Mouse (Mus musculus) adrenal gland, postnatal 10 days (tissue): ENCODE measurements around the gene Chrm2. TPM values are rescaled to one million over a fixed set of nuclear protein-coding genes. Genes with fewer than 3 reads are reported as not detected.

Experiments used
- DNase-seq: peaks from one replicate; pipeline ENCODE4 v3.0.0; 2021; ENCODE audit warnings: mixed read lengths
- long read RNA-seq, 2 experiments: library from polyadenylated mRNA; stranded (forward); transcript quantifications; one replicate each; pipeline ENCODE4 v2.0.0; 2021
- total RNA-seq, 2 experiments: library from RNA; stranded (reverse); gene quantifications; 2 replicates each; pipeline ENCODE4 v1.2.3; 2021

Chrm2 gene
- 1 to 10 TPM in 1 of 2 experiments, under 1 TPM in 1; 0.78 to 1.9 TPM for total RNA-seq
- long read RNA-seq, experiment 1, result 0 reads
- long read RNA-seq, experiment 2, partial matches to known transcripts, result 0 of 1 reads
- long read RNA-seq, experiment 2, other reads (novel, unspliced or antisense), result 1 of 1 reads

DNA sequence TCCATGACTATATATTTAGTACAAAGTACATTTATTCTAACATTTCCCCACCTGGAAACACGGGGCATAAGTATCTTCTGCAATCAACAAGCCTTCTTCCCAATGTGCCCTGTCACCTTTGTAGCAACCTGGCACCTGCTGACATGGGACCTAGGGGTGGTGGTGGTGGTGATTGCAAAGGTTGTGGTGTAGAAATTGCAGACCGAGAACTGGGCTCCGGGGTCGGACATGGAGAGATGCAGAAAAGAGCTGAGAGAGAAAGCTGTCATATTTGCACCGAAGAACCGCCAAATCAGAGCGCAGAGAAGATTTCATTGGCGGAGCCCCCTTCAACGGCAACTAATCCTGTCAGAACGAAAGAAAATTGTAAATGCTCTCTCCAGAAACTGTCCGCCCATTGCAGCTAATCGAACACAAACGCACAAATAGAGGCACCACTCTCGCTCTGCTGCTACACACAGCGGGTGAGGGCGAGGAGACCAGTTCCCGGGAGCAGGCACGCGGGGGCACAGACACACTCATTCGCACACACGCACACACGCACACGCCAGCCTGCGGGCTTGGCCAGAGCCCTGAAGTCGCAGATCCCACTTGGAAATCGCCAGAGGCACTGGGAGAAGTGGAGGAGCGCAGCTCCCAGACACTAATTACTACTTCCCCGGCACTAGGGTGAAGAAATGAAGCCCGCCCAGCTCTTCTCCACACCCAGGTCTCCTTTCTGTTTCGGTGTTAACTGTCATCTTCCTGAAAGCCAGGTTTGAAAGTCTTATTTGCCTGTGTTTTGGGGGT lies at the start of gene Chrm2:
Chrm2 (plus strand) TSS at position 473 of the 789 bp plus-strand sequence.
- DNase-seq, result peak; percentile 9

DNA sequence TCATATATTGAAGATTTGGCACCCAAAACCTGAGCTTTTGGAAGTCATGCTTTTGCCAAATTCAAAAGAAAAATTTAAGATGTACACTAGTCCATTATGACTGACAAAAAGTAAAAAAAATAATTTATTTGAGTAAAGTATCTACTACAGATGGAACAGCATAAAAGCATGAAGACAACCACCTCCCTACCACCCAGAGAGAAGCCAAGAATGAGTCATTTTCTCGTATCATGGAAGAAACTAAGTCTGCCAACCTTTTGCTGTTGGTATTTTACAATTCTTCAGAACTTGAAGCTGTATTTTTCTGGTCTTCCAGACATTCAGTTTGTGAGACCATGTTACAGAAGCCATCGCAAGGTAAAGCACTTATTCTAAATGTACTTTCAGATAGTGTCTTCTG lies 13.9 kb upstream of the Chrm2 start:
- DNase-seq, result no peak

DNA sequence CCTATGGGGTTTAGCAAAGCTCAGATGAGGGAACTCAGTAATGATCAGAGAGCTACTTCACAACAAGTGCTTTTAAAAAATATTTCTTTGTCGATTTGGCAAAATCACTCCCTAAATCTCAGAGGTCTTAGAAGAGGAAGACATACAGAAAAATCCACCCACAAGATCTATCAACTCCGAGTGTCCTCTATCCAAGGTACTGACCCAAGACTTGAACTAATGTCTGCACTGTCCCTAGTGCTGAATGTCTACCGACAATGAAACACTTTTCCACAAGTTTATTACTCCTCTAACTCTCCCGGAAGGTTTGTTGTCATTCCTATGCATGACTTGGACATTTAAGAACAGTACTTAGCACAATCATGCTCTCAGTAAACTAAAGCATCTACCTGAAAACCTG lies 9.9 kb upstream of the Chrm2 start:
- no peak for DNase-seq

DNA sequence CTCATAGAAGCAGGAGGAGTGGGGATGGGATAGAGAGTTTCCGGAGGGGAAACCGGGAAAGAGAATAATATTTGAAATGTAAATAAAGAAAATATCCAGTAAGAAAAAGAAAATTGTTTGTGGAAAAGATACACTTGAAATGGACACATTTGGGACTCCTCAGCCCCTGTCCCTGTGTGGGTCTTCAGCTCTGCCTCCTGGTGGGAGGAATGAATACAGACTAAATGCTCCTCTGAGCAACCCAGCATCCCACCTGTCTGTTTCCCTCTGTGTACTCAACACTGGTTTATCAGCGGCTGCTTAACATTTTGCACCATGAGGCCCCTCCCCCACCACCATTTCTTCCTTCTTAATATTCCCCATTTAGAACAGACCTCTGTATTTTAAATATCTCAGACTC lies 3.8 kb upstream of the Chrm2 start:
- no peak for DNase-seq

DNA sequence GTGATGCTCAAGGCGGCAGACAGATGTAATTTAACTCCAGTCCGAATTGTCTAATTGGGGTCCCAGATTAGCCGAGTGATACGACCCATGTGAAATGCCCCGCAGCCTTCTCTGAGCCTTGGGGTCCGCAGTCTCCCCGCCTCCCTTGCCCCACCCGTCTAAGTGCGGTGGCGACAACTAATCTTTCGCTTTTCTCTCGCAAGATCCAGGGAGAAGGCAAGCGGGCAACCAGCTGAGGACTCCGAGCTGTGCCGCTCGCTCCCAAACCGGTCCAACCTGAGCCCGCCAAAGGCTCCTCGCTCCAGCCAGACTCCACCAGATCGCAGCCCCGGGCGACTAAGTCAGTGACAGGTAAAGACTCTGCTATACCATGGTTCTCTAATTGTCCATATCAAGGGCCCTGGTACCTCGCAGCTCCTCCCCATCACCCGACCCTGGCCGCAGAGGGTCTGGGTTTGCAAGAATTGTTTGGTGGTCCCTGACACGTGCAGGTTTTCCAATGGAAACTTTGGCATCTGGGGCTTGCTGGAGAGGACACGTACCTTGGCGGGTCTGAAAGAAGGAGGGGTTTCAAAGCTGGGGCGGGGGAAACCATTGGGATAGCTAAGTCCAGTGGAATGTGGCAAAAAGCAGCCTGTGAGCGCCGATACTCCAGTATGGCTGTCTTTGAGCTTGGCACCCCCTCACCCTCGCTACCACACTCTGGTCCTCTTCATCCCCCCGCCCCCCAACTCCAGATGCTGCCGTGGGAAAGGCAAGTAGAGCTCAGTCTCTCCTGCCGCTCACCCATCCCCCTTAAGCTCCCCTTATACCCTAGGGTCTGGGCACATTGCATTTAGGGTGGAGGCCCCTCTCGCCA lies 746 bp downstream of the Chrm2 start:
- peak; percentile 10 for DNase-seq

DNA sequence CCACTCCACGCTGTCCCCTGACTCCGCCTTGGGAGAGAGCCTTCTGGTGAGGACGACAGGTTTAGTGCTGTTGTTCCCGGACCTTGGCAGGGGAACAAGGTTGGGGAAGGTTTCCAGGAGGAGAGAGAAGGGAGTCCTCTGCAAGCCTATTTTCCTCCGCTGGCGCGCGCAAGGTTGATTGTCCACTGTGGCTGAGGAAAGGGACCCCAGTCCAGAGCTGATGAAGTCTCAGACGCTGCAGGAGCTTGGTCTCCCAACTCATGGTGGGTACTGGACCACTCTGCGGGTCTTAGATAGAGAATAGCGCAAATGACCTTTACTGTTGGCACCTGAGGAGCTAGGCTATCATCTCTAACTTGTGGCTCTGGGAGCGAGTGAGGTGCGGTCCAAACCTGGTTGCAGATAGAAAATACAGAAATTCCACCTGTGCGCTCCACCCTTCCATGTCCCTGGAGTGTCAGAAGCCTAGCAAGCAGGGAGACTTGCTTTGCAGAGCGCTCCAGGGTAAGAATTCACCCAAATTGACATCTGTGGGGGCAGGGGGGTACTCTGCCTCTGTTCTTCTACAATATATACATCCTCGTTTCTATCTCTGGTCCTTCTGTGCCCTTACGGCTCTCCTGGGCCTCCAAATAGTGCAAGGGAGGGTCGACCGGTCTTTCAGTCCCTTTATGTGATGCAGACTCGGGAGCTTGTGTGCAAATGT lies 1.5 kb downstream of the Chrm2 start:
- DNase-seq, result peak; percentile 2

DNA sequence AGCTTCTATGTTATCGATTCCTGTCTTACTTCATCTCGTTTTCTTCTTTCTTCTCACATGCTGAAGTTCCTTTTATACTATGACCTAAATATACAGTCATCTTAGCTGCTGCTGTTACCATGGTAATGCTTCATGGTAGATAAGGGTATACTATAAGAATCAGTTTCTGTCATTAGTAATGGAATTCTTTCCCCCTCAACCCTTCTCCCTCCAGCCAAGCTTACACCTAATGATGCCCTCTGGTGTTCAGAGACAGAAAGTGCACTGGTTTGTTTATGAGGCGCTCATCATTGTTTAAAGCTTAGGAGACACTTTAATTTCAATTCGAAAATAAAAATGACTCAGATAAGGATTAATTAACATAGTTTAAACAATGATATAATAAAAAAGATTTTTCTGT lies 5.8 kb downstream of the Chrm2 start:
- no peak for DNase-seq

DNA sequence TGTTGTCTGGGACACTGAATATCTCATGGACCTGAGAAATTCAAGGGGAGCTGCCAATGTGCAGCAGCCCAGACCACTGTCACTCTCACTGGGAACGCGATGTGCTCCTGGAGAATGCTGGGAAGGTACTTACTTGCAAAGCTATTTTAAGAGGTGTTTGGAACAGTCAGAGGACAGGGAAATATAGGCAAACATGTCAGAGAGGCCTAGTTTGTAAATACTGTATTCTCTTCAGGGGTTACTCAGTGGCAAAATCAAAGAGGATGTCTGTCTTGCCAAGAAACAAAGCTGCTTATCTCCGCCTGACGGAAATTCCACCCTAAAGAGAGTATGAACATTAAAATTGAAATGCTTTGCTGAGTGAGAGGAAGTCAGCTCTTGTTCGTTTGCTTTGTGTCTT lies 17.3 kb downstream of the Chrm2 start:
- peak; percentile 3 for DNase-seq

DNA sequence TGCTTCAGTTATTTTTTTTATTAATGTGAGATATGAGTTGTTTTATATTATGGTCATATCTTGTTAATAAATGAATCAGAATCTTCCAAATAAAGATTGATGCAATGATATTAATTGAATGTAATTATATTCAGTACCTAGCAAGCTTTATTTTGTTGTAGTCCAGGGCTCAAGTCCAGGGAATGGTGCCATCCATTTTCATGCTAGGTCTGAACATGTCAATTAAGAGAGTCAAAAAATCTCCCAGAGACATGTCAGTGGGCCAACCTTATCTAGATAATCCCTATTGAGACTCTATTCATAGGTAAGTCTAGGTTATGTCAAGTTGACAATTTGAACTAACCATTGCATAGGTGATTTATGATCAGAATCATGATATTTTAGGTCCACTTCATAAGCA lies 21.1 kb downstream of the Chrm2 start:
- no peak for DNase-seq

DNA sequence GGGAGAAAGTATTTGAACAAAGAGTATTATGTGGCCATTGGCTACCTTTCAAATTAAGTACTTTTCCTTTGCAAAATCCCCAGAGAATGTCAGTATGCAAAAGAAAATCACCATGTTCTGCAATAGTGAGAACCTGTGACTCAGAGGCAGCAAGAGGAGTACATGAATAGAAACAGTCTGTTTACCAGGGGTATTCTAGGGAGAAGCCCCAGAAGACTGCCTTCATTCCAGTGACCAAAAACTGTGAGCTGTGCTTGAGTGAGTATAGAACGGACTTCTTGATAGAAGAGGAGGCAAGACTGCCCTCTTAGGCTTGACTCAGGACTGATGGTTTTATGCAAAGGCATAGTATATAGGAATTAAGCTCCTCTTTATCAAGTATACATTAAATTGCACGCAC lies 22.2 kb downstream of the Chrm2 start:
- no peak for DNase-seq

DNA sequence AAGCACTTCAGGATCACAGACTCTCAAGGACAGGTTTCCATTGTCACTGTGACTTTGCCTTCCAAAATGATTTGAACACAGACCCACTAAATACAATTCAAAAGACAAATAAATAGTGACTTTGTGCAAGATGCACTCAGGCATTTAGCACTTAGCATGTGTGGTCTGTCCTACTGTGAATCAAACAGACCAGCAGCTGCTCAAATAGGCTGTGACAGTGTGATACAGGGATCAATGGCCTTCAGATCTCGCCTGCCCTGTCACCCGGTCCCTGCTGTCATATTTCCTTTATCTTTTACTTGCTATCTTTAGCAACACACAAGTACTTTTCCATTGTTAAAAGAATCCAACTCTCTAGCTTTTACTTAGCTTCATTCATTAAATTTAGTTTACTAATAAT lies 31.8 kb downstream of the Chrm2 start:
- DNase-seq, result no peak

DNA sequence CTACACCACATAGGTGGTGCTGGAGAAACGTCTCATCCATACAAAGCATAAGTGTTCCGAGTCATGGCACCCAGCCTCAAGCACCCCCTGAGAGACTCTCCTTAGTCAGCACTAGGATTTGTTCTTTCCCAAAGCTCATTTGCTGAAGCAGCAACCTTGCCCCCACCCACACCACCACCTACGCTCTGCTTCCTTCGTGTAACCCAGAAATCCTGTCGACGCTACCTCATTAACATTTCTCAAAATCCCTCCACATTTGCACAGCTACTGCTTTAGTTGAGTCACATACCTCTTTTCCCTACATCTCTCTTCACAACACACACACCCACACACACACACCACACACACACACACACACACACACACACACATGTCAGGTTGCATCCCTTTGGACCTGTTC lies 50.1 kb downstream of the Chrm2 start:
- DNase-seq, result no peak

DNA sequence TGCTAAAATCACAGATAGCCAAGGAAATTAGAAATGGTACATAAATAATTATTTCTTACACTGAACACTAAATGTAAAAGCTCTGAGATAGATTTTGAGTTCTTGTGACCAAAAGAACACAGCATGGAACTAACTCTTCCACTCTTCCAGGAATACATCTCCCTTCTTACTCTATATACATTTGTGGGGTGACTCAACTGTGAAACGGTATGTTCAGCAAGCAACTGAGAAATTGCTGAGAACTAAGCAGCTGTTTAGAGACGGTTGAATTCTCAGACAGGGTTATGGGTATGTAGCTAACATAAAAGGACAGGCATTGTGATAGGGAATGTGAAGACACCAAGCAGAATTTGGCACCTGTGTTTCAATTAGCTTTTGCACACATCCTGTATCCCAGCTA lies 51.3 kb downstream of the Chrm2 start:
- no peak for DNase-seq

DNA sequence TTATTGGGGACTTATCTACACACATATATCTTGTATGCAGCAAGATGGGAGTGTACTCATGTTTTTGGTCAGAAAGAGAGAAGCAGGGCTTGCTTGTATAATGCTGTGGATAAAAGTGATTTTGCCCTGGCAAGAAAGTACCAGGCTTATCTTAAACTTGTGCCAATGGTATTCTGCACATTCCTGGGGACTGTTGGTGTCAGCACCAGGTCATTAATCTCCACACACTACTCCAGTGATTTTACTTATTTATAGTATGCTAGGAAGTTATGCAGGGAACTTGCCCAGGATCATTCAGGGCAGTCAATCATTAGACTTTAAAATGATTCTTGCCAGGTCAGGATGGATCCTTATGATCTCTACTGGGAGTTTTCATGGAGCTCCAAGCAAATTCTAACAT lies 63.6 kb downstream of the Chrm2 start:
- DNase-seq, result no peak

DNA sequence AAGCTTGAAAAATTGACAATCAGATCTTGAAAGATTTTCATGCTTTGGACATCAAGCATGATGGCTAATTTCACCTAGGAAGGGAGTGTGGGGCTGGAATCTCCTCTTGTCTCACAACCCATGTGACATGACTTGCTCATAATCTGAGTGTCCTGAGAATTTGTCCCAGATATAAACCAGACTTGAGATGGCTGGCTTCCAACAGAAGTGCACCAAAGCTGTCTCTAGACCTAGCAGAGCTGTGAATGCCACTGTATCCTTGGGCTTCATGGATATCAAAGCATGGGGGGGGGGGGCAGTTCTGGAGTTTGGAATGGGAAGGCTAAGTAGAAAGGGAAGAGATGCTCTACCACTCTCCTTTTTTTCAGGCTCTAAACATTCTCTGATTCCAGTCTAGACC lies 67.2 kb downstream of the Chrm2 start:
- DNase-seq, result no peak

DNA sequence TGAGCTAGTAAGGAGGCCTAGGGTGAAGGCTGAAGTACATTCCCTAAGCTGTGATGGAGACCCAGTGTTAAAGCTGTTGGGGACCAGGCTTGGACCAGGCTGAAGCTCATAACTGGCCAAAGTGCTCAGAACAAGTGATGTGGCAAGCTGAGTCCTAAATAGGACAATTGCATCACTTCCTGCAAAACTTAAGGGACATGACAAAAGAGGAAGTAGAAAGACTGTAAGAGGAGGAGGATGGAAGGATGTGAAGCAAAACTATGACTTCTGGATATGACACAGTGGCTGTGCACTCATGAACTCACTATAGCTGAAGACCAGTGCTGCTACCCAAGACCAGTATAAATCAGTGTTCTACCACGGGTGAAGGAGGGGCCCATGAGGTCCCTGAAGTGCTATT lies 69.1 kb downstream of the Chrm2 start:
- DNase-seq, result no peak

DNA sequence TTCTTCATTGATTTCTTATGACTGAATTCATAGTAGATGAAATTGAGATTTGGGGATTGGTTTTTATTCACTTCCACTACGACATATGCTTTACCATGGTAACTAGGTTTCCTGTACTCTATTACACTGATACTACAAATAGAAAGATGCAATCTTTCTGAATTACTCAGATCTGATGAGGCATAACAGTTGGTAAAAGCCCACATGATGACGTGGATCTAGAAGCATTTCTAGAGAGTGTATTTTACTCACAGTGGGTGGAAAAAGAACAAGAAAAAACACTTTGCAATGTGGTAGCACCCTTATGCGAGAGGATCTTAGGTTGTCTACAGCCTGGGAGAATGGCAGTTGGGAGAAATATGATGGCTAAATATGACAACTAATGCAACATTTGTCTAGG lies 76.1 kb downstream of the Chrm2 start:
- no peak for DNase-seq

DNA sequence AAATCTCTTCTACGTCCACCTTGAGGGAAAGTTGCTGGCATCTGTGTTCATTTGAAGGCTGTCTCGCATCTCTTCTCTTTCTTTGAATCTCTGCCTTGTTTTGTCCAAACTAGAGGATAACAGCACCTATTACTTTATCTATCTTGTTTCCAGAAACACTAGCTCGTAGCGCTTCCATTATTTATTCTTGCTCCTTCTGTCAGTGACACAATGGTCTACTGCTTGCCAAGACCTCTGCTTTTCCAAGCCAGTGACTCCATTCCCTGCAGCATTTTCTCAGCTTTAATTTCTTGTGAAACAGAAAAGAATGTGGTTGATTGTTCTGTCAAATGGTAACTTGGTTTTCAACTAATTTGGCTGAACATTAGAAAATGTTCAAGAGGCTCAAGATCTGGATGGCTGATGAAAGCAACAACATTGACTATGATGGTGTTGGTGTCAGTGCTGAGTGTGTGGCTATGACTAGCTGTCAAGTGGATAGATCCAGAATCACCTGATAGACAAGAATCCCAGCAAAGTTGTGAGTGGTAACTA lies 96.3 kb downstream of the Chrm2 start:
- DNase-seq, result no peak

DNA sequence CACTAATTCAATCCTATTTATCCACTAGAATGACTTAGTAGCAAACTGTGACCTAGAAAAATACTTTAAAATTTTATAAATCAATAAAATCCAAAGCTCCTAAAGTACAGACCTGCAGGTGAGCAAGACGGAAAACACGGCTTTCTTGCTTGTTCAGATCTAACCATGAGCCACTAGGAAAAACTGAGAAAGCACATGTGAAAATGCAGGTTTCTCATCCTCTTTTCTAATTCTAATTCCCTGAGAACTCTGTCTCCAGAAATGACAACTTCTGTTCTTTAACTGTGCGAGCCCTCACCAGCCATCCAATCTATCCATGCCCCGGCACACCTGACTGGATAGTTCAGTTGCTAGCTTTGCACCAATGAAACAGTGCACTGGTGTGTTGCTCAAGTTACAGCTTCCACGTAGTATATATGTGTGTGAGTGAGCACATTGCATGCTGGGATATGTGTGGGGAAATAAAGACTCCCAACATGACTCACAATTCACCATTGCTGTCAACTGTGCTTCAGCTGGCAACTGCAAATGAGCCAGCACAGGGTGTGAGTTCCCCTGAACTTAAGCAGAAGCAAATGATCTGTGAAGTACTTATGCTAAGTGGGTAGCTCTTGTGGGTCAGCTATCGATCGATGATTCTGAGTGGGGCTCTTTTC lies 119.3 kb downstream of the Chrm2 start:
- DNase-seq, result no peak

DNA sequence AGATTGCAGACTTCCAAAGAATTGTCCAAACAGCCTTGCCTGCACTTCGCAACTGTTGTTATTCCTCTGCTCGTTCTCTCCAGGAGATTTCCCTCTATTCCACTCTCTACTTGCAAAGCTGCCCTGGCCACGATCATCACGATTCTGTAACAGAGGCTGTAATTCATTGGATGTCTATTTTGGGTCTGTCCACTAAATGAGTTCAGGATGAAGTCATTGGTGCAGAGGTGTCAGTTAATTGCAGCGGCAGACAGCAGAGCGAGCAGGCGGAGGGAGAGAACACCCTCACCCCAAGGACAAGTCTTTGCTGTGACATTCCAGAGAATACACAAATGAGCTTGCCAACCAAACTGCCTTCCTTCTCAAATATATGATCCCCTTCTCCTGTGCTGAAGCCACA lies 120.1 kb downstream of the Chrm2 start:
- DNase-seq, result no peak

DNA sequence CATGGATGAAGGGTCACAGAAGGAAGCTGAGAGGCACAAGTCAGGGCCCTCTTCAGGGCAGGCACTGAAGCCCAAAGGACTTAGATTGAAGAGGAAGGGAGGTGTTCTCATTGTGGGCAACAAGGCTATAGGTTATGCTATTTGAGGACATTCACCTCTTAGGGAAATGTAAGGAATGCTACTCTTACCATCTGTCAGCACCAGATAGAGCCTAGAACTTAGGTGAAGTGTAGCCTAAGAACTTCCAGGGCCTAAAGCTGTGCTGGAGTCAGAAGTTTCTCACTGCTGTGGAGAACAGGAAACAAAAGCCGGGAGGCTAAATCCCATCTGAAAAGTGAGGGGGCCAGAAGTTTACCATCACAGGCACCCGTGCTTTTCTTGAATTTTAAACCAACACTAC lies 120.6 kb downstream of the Chrm2 start:
- no peak for DNase-seq

DNA sequence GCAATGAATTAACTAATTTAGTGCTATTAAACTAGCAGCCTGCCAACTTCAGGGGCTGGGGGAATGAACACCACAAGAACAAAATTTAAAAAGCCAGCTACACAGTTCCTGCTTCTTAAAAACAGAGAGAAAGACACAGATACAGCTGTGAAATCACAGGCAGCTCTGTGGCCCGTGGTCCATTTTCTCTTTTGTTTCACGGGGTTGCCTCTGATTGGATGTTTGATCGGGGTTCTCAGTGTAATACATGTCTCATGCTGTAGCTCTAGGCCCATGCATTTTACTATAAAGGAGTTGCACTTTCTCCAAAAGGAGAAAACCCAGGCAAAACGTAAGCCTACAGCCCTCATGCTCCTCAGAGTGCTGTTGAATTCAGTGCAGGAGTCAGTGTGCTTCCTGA lies 128.6 kb downstream of the Chrm2 start:
- DNase-seq, result no peak
